Mouse (Mus musculus) stomach, postnatal 0 days (tissue): ENCODE data around the gene Olfr112.

Experiments
- CTCF ChIP-seq: IDR thresholded peaks from 2 replicates; pipeline ENCODE4 v1.5.1; 2016; ENCODE audit warnings: antibody characterized with exemption, low read depth, mild to moderate bottlenecking, moderate library complexity
- EP300 ChIP-seq: optimal IDR thresholded peaks from 2 replicates; pipeline ENCODE3; 2016; ENCODE audit warnings: antibody characterized with exemption

DNA sequence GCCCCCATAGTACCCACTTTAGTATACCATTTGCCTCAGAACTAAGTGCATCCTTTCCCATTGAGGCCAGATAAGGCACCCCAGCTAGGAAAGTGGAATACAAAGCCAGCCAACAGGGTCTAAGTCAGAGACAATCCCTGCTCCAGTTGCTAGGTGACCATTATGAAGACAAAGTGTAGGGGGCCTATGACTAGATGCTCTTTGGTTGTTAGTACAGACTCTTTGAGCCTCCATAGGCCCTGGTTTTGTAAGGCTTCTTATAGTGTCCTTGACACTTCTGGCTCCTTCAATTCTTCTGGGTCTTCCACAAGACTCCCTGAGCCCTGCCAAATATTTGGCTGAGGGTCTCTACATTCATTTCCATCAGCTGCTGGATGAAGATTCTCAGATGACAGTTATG, at the start of gene Olfr112:
- no peak for TF ChIP-seq CTCF
- TF ChIP-seq EP300 = no peak
